Mouse (Mus musculus): Measurements from ENCODE around the gene Ccdc92. TPM values are rescaled to one million over a fixed set of nuclear protein-coding genes. Genes with fewer than 3 reads are reported as not detected.

The Ccdc92 gene
- total RNA-seq (2021), result 10 to 100 TPM; 38.7 to 43.3 TPM

DNA sequence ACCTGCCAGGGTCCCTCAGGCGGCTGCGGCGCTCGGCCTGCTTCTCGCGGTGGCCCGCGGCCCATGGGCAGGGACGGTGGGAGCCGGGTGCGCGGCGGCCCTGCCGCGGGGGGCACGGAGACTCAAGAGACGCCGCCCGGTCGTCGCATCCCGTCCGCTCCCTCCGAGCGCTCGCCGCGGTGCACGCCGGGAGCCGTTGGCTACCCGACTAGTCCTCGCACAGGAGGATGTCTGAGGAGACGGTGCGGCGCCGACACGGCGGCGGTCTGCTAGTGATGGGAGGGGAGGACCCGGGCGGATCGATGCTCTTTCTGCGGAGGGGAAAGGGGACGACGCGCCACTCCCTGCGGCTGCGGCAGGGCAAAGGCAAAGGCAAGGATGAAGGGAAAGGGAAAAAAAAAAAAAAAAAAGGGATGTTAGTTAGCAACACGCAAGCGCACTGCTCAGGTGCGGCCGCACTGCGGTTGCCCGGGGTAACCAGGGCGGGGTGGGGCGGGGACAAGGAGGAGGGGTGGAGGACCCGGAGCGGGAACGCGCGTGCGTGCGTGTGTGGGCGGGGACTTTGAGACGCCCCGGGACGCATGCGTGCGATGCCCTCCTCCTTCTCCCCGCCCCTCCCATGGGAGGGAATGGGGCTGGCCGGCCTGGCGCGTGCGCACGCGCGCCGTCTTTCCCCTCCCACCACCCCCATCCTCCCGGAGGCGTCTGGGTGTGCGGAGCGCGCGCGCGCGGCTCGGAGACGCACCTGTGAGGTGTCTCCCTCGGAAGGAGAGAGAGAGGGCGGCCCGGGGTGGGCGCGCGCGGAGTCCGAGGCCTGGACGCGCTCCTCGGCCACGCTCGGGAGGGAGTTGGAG is at the start of gene Ccdc92, which contains the start of gene Zfp664:
TSS of gene Ccdc92 (minus strand) at position 412 of the 854 bp plus-strand sequence.
TSS of gene Zfp664 (plus strand) at position 679 of the 854 bp plus-strand sequence.
- intact Hi-C loops (cut with DNase I), result loop anchor here (5.0 kb wide), 2 partner anchors 80 to 130 kb away; no protein-coding TSS in a partner anchor
- peak; percentile 96 to 99 for DNase-seq (ENCODE audit: extremely low spot score in 1 of 2, low spot score in 2 of 2)

DNA sequence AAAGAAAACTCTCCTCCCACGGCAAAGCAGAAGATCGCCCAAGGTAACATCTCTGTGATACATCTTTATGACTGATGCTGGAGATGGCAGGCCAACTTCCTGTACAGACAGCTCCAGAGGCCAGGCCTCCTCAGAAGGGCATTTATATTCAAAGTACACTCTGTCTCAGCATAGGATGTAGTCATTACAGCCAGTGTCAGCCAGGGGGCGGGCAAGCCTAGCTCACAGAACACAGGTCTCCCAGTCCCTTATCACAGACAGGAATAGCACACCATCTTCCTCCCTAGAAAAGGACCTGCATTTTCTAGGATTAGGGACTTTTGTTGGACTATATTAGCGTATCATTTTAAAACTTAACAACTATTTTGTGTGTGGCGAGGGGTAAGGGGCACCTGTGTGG is 46.6 kb upstream of the Ccdc92 start:
- DNase-seq (ENCODE audit: extremely low spot score in 1 of 2, low spot score in 2 of 2), result peak; percentile 80 to 86
- intact Hi-C loops (cut with DNase I), result loop anchor here (10.0 kb wide), 1 partner anchor 116 kb away; no protein-coding TSS in a partner anchor

DNA sequence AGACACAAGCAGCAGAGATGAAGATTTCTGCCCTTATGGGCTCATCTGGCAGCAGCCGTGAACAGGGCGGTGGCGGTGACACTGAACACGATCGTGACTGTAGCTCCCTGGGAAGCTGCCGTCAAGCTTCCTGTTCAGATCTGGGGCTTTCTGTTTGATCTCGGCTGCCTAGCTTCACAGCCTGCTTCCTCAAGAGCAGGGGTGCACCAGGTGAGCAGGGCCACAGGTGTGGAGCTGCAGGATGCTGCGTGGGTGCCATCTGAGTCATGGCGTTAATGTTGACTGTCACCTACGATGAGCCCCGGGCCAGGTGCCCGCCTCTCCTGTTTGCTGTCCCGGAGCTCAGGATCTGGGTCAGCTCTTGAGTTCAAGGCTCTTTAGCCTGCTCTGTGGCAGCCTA is 44.7 kb upstream of the Ccdc92 start:
- intact Hi-C loops (cut with DNase I), result loop anchor here (10.0 kb wide), 1 partner anchor 118 kb away; no protein-coding TSS in a partner anchor
- no peak for DNase-seq (ENCODE audit: extremely low spot score in 1 of 2, low spot score in 2 of 2)

DNA sequence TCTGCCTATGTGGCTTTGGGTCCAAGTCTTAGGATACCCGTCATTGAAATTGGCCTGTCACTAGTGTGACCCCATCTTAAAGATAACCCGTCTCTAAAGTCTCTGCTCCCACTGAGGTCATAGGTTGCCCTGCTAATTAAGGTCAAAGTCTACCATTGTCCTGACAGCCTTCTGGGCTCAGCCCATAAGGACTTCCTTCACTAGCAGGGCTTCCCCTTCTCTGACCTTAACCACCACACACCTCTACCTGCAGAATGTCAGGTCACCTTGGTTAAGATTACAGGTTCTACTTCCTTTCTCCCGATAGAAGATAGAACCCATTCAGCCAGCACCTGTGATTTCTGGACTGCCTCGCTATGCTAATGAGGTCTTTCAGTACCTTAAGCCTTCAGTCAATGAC is 41.6 kb upstream of the Ccdc92 start:
- intact Hi-C loops (cut with DNase I), result loop anchor here (10.0 kb wide), 1 partner anchor 121 kb away; no protein-coding TSS in a partner anchor
- DNase-seq (ENCODE audit: extremely low spot score in 1 of 2, low spot score in 2 of 2), result no peak

DNA sequence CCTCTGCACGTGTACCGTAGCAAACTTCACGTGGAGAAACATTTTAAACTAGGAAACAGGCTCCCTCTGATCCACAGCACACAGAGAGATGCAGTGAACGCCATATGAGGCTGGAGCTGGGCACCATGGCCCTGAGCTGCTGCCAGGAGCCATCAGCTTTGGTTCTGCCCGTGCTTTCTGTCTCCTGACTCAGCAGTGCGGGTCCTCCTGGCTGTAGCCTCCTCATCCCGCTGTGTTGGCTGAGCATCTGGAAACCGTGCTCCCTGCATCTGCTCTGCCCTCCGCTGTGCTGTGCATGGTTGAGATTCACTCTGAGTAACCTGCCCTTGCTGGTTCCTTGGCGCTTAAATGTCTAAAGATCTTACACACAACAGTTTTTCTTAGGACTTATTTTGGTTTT is 40.0 kb upstream of the Ccdc92 start:
- DNase-seq (ENCODE audit: extremely low spot score in 1 of 2, low spot score in 2 of 2), result no peak
- intact Hi-C loops (cut with DNase I), result loop anchor here (10.0 kb wide), 1 partner anchor 123 kb away; no protein-coding TSS in a partner anchor

DNA sequence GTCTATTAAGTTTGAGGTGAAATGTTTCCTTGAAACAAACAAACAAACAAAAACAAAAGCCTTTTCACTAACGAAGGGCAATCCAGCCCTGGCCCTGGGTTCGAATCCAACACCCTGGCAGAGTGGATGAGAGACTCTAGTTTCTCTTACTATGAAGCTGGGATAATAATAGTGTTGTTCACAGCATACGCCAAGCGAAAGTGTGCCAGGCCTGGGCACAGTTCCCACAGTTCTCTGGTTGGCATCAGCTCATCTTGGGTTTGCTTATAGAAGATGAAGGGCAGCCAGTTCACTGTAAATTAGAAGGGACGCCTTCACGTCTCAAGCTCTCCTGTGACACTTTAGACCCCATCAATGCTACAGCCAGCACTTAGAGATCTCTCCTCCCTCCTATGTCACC is 39.5 kb upstream of the Ccdc92 start:
- intact Hi-C loops (cut with DNase I), result loop anchor here (2.0 to 10.0 kb wide), 2 partner anchors 123 to 369 kb away; no protein-coding TSS in a partner anchor
- DNase-seq (ENCODE audit: extremely low spot score in 1 of 2, low spot score in 2 of 2), result peak; percentile 60

DNA sequence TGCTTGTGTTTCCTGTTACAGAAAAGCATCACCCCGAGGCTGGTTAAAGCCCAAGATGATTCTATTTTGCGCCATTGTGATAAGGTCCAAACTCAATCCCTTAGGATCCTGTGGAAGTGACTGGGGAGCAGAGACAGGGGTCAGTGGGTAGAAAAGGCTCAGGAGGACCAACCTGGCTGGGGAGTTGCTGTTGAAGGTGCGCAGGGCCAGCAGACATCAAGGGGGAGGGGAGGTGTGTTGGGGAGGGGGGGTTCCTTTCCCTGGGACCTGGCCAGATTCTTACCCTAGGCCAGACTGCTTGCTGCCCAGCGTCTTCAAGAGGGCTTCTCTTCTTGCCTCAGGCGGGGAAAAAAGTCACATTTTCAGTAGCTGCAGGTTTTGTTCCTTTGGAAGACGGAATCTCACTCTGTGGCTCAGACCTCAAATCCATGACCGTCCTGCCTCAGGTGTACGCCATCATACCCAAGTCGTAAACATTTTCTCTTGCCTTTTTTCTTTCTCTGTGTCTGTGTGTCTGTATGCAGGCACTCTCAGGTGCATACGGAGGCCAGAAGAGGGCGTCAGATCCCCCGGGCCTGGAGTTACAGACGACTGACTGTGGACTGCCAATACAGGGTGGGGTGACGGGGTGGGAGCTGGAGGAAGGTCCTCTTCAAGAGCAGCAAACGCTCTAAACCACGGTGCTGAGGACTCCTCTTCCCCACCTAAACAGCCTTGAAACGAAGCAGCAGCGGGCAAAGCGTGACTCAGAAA is 38.7 kb upstream of the Ccdc92 start:
- DNase-seq (ENCODE audit: extremely low spot score in 1 of 2, low spot score in 2 of 2), result no peak
- intact Hi-C loops (cut with DNase I), result loop anchor here (2.0 to 10.0 kb wide), 2 partner anchors 124 to 370 kb away; no protein-coding TSS in a partner anchor

DNA sequence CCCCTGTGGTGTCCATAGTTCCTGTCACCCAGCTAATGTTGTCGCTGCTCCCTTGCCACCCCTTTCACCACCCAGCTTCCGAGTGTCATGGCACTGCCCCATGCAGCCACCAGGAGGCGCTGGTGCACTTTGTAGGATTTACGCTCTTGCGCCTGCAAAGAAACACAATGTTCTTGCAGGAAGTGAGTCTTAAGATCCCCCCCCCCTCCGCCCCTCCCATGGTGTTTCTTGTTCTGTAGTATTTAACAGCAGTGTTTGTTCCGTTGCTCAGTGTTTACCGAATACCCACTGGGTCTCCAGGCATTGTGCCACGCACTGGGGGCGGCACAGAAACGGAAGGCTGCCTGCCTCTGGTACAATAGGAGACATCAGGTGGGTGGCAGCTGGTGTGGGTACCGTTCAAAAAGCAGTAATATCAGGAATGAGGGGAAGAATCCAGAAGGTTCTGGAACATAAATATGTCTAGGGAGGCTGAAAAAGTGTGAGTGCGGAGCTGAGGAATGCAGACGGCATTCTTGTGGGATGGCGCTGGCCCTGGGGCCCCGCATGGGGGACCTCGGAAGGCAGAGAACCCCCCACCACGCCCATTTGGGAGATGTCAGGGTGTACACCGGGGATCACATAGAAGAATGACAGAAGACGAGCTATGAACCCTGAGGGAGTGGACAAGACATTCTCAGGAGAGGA is 37.9 kb upstream of the Ccdc92 start:
- intact Hi-C loops (cut with DNase I), result loop anchor here (2.0 to 10.0 kb wide), 3 partner anchors 125 to 467 kb away; no protein-coding TSS in a partner anchor
- DNase-seq (ENCODE audit: extremely low spot score in 1 of 2, low spot score in 2 of 2), result peak; percentile 76 to 86

DNA sequence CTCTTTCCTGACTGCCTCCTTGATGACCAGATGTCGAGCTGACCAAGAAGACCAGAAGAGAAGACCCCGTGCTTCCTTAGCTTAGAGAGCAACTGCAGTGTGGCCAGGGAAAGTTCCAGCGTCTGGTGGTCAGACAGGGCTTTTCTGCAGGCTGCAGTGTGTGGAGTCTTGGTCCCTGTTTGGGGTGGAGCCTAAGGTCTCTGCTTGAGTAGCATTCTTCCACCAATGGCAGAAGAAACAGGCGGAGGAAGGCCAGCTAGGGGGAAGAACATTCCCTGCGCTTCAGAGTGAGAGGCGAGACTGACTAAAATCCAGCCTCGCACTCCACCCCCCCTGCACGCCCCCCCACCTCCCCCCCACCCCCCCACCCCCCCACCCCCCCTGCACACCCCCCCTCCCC is 33.9 kb upstream of the Ccdc92 start:
- DNase-seq (ENCODE audit: extremely low spot score in 1 of 2, low spot score in 2 of 2), result no peak
- intact Hi-C loops (cut with DNase I), result loop anchor here (5.0 kb wide), 1 partner anchor 471 kb away; no protein-coding TSS in a partner anchor

DNA sequence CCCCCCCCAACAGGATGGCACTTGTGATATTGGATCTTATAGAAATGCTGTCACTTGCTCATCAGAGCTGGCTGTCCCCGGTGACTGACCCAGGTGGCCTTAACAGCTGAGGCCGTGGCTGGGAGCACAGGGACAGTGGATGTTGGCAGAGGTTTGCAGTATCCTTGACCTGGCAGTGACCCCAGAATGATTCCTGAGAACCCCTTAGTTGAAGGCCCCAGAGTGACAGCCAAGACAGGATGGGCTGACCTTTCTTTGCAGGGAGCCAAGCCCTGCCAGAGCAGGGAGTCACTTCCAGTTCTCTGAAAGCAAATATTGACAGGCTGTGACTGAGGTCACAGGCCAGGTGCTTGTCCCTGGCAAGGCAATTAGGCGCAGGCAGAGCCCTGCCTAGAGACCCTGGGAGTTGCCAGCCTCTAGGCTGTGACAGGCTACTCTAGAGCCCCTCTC is 29.7 kb upstream of the Ccdc92 start:
- intact Hi-C loops (cut with DNase I), result no loop called here
- DNase-seq (ENCODE audit: extremely low spot score in 1 of 2, low spot score in 2 of 2), result no peak

DNA sequence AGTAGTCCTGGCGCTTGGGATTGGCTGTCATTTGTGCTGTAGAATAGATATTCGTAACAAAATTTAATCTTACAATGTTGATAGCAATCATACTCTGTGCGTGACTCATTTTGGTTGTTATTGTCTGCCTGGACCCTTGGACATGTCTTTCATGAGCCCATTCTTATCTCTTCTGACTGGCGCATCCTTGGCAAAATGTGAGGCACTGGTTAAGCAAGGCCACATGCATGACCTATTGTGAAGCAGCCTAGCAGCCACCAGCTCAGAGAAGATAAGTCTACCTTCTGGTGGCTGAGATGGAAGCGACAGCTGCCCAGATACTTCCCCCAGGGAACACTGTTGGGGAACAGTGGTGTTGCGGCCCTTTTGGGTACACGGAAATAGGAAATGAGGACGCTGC is 26.4 kb upstream of the Ccdc92 start:
- DNase-seq (ENCODE audit: extremely low spot score in 1 of 2, low spot score in 2 of 2), result no peak
- intact Hi-C loops (cut with DNase I), result no loop called here

DNA sequence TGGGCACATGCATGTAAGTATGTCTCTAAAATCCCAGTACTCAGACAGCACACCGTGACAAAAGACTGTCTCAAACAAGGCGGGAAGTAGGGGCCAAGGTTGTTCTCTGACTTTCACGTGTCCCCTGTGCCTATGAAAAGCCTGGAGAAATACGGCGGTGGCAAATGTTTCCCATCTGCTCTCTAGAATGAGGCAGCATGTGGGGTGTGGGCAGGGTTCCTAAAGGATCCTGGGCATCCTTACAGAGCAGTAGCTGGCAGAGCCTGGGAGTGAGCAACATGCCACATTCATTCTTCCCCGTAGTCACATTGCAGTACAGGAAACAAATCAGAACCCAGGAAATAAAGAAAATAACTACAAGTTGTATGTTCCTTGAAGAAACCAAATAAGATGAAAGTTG is 21.7 kb upstream of the Ccdc92 start:
- intact Hi-C loops (cut with DNase I), result no loop called here

DNA sequence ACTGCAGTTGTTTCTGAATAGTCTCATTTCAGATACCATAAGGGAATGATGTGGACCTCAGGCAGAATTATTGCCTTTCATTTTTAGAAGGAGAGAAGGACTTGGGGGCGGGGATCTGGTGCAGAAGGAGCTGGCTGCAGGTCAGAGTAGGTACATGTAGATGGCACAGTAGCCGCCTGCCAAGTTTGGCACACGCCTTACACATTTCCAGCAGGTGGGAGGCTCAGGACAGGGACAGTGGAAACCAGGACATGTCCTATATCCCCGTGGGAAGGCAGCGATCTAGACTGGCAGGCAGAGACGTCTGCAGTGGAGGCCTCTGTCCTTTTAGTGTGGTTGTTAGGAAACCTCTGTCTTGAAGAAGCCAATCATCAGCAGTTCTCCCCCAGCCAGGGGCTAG is 17.6 kb upstream of the Ccdc92 start:
- intact Hi-C loops (cut with DNase I), result no loop called here
- no peak for DNase-seq (ENCODE audit: extremely low spot score in 1 of 2, low spot score in 2 of 2)

More for the DNA sequence above, 21.7 kb upstream of the Ccdc92 start:
- DNase-seq (ENCODE audit: extremely low spot score in 1 of 2, low spot score in 2 of 2), result peak in 1 of 2 experiments; percentile 64

DNA sequence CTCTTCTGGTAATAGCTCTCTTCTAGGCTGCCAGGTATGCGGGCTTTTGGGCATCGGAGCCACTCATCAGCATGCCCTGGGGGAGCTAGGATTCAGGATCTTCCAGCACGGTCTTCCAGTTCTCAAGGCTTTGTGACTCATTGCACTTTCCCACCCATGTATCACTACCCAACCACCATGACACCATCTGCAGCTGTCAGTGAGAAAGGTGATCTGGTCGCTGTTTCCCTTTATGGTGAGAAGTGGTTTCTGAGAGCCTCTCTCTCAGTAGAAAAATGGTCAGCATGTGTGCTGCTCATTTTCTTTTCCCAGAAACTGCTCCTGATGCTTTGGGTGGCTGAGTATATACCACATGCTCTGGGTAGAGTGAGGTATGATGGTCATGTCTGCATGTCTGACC is 17.0 kb upstream of the Ccdc92 start:
- no peak for DNase-seq (ENCODE audit: extremely low spot score in 1 of 2, low spot score in 2 of 2)
- intact Hi-C loops (cut with DNase I), result no loop called here

DNA sequence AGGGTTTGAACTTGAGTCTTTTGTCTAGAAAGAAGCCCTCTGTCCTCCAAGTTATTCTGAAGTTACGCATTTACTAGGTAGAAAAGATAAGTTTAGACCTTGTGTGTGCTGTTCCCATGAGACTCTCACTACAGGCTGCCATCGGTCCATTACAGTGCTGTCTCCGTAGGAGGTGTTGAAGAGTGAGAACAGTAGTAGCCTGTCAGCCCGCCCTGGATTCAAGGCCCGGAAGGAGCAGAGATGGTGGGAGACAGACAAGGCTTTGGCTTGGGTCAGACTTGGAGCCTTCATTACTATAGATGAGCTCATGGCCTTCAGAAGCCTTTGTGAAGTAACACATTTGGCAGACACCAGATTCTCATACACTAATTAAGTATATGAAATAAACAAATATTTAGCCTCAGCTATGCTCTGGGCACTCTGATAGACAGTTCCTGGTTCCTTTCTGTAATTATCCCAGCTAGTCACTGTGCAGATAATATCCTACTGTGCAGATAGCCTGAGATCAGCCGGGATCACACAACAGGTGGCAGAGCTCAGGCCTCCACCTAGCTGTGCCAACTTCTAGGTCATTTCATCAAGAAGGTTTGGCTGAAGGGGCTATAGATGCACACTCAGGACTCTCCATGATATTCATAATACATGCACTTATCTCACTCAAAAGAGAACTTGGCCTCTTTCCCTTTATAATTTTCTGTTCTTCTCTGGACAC is 11.8 kb upstream of the Ccdc92 start:
- intact Hi-C loops (cut with DNase I), result no loop called here
- DNase-seq (ENCODE audit: extremely low spot score in 1 of 2, low spot score in 2 of 2), result no peak

DNA sequence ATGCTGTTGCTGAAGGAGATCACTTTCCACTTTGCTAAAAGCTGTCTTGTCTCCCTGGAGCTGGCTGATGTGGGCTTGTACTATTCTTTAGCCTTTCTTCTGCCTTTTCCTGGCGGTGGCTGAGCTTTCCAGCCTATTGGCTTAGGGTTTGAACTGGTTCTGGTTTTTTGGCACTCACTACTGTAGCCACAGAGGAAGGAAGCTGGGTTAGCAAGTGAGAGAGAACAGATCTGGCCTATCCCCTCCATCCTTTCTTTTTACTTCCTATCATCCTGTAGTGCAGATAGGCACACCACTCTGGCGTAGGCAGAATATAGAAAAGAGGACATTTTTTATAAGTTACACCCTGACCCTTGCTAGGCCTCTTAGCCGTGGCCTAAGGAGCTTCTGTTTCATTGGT is 10.9 kb upstream of the Ccdc92 start:
- no peak for DNase-seq (ENCODE audit: extremely low spot score in 1 of 2, low spot score in 2 of 2)
- intact Hi-C loops (cut with DNase I), result no loop called here

DNA sequence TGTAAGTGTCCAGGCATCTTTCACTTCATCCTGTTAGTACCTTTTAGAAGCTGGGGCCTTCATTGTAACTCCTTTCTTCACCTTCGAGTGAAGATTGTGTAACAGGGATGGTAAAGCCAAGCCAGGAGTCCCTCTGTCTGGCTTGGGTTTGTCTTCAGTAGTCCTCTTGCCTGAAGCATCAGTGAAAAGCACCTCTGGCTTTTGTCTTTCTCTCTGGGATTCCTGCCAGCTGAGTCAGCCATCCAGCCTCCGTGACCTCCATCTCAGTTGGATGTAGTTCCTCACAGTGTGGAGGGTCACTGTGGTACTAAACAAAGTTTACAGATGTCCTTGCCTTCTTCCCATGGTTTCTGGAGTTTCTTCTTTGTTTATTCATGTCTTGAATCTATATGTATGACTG is 9.8 kb upstream of the Ccdc92 start:
- intact Hi-C loops (cut with DNase I), result no loop called here
- peak in 1 of 2 experiments; percentile 37 for DNase-seq (ENCODE audit: extremely low spot score in 1 of 2, low spot score in 2 of 2)

DNA sequence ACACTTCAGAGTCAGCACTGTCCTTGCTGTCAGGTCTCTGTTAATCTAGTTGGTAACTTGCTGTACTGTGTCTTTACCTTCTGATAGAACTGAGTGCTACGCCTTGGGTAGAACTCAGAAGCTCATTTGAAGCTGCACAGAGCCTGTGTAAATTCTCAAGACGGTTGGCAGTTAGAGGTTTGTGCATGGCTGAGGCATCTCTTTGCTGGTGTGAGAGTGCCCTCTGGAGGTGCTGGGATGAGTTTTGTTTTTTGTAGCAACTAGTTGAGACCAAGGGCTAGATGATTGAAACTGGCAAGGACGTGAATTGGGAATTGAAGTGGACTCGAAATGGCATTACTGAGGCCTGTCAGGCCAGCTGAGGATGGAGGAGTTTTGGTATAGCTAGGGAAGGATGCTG is 6.8 kb upstream of the Ccdc92 start:
- DNase-seq (ENCODE audit: extremely low spot score in 1 of 2, low spot score in 2 of 2), result peak; percentile 59 to 73
- intact Hi-C loops (cut with DNase I), result no loop called here

All from left cerebral cortex, postnatal 10 days (tissue).